Mouse (Mus musculus) right cerebral cortex, adult 2 months (tissue): ENCODE measurements around the gene Fignl2.
"Not testable (repeated sequence)": the region's sequence is repeated elsewhere in the genome, so short reads cannot be mapped to it uniquely, and the experiment has no call there.

Source experiments
- DNase-seq, 2 experiments: peaks; one replicate each; pipeline ENCODE4 v3.0.0; 2021 to 2022; ENCODE audit warnings: low spot score in 2 of 2

The Fignl2 gene

DNA sequence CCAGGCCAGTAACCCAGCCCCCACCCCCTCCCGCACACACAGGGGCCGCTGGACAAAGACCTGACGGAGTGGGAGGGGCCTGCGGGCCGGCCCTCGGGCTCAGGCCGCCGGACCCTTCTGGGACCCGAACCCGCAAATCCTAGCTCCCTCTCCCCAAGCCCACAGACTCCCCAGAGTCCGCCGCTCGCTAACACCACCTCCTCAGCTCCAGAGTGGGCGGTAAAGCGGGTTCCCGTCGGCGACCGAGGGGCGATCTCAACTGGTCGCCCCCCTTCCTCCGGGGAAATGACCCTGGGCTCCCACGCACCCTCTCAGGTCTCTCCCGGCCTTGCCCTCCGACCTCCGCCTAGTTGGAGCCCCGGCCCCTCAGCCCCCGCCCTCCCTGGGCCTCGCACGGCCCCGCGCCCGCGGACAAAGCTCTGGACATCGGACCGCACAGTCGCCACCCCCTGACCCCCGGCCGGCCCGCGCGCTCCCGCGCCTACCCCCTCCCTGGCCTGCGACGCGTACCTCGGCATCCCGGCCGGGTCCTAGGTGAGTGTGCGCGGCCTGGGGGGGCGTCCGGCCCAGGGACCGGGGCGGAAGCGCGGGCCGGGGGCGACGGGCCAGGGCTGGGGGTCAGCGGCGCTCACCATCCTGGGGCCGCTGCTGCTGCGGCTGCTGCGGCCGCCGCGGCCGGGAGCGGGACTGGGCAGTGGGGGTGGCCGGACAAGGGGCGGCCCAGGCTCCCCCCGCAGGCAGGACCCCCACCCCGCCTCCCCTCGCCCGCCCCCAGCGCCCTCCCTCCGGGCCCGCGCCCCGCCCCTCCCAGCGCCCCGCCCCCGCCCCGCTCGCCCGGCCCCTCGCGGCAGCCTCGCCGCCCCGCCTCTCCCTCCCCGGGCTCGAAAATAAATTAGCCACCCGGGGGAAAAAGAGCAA, at the start of gene Fignl2:
Gene Fignl2, minus strand, starts transcription at position 755 of the 918 bp plus-strand sequence.
- DNase-seq, result no peak

DNA sequence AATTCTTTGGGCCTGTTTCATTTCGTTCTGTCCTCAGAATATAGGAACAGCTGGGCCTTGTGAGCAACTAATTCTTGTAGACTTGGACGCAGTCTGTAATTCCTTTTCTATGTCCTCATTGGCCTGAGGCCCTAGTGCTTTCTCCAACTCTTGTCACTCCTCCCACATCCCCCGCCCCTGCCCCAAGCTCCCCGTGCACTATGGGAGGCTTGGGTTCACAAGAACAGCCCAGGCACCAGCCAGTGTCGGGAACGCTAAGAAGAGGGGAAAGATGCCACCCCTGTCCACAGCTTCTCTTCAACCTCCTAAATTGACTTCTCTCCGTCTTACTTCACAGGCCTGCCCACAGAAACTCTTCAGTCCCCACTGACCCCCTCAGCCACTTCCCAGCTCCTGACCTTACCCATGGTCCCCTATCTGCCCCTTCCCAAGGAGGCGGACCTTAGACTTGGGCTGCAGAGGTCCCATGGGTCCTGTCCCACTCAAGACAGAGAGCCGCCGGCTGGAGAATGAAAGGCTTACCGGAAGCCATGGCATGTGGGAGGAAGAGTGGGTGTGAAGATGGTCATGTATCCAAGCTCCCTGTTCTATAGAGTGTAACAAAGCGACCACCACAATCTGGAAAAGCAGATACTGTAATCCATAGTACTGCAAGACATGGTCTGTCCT, 48.6 kb upstream of the Fignl2 start:
- DNase-seq, result no peak

DNA sequence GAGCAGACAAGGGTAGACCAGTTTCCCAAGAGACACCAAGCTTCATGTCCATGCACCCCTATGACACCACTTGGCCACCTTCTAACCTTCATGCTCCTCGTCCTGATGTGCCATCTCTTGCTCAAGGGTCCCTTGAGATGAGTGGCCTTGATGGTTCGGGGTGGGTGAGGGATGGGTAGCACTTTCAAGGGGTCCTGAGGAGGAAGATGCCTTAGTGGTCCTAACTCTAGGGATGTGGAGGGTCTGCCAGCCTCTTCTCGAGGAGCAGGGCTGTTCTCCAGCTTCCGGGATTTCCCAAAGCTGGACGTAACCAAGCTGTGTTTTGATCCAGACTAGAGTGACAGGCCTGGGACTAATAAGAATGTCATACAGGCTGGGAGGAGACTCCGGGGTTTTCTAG, 47.2 kb upstream of the Fignl2 start:
- no peak for DNase-seq

DNA sequence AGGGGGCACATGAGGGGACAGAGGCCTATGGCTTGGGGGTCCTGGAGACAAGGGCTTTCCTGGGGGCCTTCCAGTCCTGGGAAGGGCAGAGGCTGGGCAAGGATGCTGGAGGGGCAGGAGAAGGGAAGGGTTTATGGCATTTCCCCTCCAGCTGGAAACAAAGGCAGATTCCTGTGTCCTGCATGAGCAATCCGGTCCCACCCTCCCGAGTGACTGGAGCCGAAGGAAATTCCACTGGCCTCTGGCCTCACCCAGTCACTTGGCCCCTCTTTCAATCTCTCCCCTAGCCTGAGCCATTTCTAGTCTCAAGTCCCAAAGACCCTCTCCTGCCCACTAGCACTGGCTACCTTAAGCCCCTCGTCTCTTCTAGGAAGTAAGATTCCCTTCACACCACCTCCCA, 44.8 kb upstream of the Fignl2 start:
- DNase-seq, result no peak

DNA sequence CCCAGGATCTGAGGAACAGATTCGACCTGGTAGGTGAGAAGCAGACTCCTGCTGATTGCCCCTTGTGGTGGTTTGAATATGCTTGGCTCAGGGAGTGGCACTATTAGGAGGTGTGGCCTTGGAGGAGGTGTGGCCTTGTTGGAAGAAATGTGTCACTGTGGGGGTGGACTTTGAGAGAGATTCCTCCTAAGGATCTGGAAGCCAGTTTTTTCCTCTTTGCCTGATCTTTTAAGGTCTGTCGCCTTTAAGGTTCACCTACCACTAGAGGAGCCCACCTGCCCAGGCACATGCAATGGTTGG, 43.9 kb upstream of the Fignl2 start:
- DNase-seq, result no peak

DNA sequence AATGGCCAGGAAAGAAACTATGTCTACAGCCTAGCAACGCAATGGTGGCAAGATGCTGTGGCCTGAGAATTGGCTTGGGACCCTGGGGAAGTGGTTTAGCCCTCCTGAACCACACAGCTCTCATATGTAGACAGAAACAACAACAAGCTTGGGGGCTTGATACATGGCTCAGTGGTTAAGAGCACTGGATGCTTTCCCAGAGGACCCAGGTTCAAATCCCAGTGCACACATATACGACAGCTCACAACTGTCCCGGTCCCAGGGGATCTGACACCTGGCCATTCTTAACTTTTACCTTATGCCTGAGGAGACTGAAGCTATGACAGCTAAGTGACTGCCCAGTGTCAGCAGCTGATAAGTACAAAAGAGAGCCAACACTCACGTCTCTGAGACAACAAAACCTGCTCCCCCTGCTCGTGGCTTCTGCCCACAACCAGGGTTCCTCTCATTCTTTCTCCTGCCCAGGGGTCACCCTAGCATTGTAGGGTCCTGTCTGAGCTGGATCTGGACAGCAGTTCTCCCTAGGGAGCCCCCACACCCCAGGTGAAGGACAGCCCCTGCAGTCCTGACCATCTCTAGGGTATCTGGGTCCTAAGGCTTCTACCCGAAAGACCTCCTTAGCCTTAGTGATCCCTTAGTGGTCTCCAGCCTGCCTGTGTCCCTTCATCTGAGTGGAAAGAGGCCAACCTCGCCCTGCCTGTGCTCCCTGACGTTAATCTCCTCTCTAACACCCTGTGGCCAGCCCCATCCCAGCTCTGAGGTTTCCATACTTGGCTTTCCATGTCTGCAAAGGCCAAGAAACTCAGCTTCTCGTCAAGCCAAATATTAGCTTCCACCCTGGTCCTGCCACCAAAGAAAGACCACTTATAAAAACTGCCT, 43.3 kb upstream of the Fignl2 start:
- no peak for DNase-seq

DNA sequence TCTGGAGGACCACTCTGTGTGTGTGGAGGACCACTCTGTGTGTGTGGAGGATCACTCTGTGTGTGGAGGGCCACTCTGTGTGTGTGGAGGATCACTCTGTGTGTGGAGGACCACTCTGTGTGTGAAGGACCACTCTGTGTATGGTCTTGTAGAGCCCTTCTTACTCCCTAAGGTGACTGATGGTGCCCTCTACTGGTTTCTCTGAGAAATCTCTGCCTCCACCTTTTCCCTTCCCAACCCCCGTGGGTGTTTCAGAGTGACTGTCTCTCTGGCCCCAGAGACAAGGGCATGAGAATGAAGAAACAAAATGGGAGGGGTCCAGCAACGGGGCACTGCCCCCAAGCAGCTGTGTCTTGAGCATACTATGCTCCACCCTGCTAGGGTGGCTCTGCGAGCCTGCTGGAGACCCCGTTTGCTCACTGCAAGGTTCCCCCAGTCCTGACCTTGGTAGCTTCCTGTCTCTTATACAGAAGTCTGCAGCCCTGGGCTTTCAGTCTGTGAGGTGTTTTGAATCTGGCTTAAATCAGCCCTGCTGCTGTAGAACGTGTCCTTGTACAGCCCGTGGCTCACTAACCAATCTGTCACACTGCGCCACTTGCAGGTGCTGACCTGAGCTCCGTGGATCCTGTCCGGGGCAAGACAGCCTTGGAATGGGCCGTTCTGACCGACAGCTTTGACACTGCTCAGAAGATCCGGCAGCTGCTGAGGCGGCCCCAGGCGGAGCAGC, 40.2 kb upstream of the Fignl2 start:
- DNase-seq, result peak in 1 of 2 experiments; percentile 33

DNA sequence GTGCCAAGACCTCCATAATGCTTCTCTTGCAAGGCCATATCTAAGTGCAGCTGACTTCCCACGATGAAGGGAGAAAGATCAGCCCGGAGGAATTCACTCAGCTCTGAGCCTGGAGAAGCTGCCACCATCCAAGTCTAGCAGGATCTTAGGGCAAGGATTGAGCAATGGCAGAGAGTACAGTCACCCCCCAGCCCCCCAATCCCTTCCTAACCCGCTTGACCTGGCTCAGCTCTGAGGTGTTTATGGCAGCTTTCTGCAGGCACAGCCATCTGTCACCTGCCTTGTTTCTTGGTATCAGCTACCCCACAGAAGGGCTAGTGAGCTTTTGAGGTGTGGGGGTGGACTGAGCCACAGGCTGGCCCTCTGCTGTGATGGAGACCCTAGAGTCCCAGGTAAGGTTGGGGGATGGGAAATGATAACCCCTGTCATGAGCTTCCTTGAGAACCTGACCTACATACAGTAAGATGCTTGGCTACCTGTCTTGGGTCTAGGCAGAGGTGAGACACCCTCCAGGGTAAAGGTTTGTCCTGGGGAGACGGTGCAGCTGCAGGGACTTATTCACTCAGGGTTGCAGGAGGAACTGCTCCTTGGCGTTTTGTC, 37.2 kb upstream of the Fignl2 start, which contains the start of gene Ankrd33:
Gene Ankrd33, plus strand, starts transcription at position 245 of the 600 bp plus-strand sequence.
- DNase-seq, result no peak

DNA sequence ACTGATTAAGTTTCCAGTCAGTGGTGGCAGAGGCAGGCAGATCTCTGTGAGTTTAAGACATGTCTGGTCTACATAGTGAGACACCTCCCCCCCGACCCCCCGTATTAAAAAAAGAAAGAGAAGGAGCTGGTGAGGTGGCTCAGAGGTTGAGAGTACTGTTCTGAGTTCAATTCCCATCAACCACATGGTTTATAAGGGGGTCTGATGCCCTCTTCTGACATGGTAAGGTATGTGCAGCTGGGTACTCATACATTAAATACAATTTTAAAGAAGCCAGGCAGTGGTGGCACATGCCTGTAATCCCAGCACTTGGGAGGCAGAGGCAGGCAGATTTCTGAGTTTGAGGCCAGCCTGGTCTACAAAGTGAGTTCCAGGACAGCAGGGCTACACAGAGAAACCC, 35.4 kb upstream of the Fignl2 start:
- not testable (repeated sequence) for DNase-seq

DNA sequence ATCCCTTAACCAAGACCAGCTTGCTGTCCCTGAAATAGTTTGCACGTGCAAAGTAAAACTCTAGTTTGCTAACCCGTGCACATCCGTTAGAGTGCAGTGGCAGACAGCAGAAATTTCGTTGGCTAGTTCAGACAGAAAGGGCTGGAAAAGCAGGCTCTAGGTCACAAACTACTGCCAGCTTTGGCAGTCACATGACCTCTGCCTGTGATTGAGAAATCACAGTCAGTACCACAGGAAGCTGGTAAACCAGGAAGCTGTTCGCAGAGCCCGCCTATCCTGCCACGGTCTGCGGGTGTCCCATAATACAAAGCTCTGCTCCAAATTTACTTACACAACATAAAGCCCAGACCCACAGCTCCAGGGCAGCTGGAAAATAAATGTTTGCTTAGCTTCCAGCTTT, 34.8 kb upstream of the Fignl2 start:
- DNase-seq, result no peak

DNA sequence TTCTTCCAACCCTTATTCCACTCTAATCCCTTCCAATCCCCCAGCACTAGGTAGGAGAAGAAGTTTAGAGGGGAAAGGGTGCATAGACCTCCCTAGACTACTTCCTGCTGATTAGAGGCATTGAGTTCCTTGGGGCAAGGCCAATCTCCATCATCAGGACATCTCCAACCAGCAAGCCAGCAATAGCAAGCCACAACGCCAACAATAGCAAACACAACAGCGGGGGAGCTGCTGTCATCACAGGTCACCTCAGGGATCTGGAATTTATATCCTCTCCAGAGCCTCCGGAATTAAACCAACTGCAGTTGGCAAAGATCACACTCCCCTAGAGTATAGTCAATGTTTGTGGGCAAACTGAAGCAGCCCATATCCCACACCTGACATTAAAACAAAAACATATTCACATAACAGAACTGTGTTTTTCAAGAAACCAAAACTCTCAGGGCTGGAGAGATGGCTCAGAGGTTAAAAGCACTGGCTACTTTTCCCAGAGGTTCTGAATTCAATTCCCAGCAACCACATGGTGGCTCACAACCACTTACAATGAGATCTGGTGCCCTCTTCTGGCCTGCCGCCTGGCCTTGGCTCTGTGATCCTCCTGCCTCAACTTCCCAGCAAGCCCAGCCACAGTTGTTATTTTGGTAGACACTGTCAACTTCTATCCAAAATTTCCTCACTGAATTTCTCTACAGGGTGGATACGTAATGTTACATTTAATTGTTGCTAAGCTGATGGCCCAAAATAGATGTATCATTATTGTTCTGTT, 29.7 kb upstream of the Fignl2 start:
- no peak for DNase-seq

DNA sequence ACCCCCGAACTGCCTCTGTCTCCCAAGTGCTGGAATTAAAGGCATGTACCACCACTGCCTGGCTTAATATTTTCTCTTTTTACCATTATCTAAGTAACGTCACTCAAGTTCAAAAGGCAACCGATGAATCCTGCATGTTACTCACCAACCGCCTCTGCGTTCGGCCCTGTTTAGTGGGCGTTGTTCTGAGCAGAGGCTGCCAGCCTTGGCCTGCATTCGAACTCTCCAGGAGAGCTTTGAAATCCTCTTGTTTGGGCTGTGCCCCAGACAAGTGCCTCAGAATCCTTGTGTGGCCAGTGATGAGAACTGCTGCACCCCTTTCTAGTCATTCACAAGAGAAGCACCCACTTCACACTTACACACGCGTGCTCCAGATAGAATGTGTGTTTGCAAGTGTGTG, 27.6 kb upstream of the Fignl2 start:
- DNase-seq, result peak in 1 of 2 experiments; percentile 23

DNA sequence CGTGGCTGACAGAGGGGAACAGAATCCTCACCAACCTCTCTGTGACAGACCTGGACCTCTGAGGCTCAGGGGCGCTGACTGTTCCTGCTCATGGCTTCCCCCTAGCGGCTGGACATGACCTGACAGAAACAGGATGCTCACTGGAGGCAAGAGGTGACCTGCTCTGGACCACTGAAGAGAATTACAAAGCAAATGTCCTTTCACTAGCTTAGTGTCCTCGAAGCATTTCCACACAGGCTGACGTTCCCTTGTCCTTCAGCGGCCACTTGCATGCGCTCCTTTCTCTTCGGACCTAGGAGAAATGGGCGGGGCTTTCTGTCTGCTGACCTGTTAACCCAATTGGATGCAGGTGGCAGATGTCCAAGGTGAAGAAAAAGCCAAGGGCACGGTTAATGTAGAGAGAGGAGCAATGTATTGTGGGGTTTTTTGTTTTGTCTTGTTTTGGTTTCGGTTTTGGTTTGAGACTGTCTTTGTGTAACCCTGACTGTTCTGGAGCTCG, 27.2 kb upstream of the Fignl2 start:
- DNase-seq, result peak; percentile 72 to 74

DNA sequence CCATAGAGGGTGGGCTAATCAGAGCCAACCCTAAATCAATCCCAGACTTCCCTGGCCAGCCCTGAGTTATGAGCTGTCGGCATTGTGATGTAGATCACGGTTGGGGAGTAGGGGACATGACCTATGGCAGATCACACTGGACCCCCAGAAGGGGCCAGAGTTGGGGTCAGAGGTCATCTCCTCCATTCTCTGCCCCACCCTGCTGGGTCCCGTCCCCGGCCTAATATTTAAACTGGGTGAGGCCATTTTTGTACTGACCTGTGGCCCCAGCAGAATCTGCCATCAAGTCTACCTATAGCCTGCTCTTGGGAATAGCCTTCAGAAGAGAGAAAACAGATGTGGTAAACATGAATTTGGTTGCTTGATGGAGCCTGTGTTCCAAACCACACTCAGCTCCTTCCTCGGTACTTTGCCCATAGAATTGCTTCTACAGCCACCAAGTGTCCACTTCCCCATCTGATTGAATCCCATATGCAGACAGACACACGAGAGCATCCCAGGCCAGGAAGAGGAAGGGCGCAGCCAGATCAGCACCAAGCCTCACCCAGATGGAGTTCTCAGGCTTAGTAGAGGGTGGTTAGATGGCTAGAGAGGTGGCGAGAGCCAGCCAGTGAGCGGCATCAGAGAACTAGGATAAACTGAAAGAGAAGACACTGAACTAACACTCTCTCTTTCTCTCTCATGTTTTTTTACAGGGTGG, 25.4 kb upstream of the Fignl2 start:
- DNase-seq, result no peak

DNA sequence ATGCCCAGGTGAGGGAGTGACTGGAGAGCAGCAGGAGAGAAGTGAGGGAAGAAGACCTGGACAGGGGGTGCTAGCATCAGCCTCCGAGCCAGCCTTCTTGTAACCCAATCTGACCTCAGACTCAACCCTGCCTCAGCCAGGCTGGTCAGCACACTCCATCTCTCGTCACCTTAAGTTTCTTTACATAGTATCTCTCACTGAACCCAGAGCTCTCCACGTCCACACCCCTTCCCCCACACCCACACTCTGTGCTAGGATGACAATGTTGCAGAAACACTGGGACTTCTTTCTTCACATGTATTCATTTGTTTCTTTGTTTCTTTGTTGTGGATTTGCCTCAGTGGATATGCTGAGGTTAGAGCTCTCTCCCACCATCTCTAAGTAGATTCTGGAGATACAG, 22.6 kb upstream of the Fignl2 start:
- DNase-seq, result no peak

DNA sequence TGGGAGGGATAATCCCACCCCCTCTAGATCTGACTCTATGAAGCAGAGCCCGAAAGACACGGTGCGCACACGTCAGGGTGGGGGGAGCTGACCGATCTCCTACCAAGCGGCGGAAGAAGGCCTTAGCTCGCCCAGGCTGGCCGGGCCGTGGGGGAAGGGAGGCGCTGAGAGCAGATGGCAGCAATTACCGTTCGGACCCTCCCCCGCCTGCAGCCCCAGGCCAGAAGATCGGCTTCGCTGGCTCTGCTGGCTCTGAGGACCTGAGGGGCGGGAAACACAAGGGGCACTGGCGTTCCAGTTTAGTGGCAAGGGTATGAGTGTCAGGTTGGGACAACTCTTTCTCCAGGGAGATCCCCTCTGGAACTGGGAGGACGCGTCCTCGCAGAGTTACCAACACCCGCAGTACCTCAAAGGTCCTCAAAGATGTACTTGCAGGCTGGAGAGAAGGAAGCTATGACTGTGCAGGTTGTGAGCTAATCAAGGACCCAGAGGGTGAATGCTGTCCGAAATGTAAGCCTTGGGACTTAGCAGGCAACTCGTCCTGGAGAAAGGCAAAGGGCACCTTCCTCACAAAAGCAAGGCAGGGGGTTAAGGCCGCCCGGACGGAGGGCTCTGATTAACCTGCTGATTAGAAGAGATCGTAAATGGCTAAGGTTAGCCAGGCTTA, 19.8 kb upstream of the Fignl2 start:
- DNase-seq, result no peak

DNA sequence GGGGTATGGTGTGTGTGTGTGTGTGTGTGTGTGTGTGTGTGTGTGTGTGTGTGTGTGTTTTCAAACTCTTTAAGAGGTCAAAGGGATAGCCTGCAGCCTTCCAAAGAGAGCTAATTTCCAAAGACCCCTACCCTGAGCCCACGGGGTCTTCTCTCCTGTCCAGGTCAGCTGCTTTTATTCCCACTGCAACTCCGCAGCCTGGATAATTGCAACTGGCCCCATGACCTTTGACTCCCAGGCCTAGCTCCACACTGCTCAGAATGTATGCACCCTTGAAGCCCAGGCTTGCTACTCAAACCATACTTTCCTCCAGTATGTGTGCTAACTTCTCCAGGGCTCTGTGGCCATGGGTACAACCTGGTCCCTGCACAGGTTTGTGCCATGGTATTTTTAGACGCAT, 17.0 kb upstream of the Fignl2 start:
- no peak for DNase-seq

DNA sequence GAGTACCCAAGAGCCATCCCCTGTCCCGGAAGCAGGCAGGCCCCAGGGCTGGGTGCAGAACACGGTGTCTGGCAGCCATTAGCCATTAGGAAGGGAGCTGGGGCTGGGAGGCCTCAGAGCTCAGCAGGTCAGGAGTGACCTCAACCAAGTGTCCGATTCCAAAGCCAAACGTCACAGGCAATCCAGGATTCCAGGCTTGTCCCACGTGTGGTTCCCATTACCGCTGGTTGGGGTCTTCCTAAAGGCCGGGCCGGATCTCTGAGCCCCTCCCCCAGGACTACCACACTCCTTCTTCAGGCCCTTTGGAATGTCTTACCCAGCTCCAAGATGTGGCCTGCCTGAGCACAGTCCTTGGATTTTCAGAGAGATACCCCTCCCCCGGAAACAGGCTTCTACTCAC, 16.6 kb upstream of the Fignl2 start:
- no peak for DNase-seq

DNA sequence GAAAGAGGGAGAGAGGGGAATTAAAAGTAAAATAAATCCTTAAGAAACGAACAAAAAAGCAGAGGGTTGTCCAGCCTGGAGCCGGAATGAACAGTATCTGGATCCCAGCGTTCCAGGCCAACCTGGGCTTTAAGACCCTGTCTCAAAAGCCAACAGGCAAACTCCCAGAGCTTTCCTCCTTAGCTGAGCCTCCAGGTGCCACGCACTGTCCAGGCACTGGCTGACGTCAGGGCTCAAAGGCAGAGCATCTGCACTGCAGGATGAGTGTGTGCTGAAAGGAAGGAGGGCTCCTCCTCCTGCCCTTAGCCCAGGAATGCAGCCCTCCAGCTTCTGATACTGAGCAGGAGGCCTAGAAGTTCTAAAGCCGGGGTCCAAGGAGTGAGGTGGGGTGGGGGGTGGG, 15.6 kb upstream of the Fignl2 start:
- no peak for DNase-seq
